Mouse (Mus musculus): ENCODE data around the gene Smim7.

Gene Smim7

DNA sequence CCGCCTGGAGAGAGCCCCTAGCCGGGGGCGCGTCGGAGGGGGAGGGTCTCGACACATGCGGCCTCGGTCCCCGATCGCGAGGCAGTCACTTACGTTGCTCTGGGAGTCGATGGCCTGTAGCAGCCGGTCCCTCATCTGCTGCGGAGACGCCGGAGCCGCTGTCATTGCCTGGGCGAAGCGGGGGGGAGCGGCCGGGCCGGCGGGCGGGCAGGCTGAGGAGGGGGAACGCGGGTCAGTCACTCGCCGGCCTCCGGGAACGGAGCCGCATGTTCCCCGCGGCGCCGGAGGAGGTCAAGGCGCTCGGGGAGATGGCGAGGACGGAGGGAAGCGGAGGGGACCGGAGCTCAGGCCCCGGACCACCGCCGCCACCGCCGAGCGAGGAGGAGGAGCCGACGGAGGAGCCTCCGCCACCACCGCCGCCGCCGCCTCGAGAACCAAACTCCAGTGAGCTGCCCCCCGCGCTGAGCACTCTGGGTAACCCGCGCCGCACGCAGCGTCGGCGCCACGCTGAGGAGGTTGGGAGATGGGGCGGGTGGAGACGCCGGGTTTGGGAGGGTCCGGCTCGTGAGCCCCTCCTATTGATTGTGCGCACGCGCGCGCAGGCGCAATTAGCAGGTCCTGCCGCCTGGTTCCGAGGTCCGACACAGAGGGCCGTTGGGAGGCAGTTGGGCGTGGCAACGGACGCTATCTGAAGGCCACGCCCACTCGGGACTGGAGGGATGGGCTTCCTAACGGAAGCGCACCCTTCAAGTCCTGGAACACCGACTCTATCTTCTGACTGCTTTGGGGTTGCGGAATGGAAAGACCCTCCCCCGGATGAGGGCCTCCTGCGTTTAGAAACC is 22.9 kb downstream of the Smim7 start, which contains the start of gene Med26:
Gene Med26 (minus strand): TSS at position 469 of the 842 bp plus-strand sequence.
- peak; percentile 95 for DNase-seq (ENCODE audit: extremely low spot score, low spot score)

DNA sequence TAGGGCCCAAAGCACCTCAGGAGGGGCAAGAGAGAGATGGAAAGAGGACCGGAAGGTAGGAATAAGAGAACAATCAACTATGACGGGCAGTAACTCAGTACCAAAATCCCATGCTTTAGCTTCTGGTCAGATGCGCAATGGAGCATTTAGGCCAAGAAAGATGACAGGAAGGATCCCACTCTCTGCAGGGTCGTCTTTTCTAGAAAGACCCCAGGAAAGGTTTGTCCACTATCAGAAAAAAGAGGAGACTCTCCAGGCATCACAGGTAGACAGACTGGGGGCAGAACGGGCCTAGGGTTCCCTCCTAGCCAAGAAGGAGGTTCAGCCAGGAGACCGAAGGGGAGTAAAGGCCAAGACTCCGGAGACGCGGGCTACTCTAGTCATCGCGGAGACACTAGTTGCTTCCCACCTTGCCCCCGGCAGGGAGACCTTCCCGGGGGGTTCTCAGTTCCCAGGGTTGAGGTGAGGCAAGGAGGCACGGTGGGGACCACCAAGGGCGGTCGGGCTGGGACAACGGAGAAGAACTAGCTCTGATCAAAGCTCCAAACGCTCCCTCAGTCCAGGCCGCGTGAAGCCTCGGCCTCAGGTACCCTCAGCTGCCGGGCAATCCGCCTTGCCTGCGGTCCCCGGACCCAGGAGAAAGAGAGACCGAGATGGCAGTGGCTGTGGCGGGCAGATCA is 23.6 kb downstream of the Smim7 start:
- DNase-seq (ENCODE audit: extremely low spot score, low spot score) = peak; percentile 55

DNA sequence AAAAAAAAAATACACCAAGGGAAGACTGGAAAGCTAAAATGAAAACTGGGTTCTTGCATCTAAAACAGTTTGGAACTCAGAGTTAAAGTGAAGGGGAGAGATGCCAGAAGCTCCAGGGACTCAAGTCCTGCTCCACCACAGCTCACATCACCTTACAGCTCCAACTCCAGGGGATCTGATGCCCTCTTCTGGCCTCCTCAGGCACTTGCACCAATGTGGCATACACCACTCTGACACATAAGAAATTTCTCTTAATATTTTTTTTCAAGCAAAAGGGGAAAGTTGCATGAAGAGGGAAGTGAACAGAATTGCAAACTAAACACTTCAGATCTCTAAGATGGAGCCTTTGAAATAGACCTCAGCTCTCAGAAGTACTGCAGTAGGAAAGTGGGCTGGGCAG is 31.7 kb downstream of the Smim7 start:
- no peak for DNase-seq (ENCODE audit: extremely low spot score, low spot score)

DNA sequence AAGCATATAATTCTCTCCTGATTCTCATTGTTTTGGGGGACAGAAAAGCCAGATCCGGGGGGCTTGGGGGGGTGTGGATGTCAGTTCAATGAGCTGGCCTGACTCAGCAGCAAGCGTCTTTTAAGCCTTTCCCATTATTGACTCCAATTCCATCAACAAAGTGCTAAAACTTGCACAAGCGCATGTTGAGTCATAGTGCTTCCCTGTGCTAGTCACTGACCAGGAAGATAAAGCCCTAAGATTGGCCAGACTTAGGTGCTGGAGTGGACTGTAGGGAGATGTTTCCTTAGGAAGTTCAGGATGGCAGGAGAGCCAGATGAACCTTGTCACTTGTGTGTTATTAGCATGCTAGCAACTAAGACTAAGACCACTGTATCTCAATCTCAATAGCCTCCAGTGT is 36.0 kb downstream of the Smim7 start:
- DNase-seq (ENCODE audit: extremely low spot score, low spot score) = no peak

DNA sequence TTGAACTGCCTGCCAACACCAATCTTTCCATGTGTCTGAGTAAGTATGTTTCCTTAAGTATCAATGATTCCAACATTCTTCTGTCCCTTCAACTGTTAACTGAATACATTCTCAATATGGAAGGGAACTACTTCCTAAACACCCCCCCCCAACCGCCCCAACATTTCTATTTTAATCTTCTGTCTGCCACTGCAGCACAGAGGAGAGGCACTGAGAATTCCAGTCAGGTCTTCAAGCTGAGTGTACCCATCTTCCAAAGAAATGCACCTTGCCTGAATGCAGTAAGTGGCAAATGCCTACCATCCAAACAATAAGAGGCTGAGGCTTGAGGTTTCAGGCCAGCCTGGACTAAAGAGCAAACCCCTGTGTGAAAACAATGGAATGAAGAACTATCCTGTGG is 38.8 kb downstream of the Smim7 start:
- no peak for DNase-seq (ENCODE audit: extremely low spot score, low spot score)

DNA sequence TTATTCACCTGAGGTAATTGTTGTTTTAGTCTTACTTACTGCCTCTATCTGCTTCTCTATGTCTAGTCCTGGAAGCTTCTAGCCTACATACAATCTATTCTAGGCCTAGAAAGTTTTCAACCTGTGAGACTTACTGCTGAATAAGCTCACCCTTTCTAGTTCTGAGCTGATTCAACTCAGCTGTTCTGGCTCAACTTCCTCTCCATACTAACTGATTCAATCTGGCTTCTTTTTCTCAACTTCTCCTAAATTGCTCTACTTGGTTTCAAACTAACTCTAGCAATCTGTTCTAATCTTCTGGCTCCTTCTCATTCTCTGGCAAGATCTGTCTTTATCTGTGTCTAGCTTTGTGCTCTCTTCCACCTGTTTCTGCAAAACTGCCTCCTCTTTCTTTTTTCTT is 49.0 kb downstream of the Smim7 start:
- no peak for DNase-seq (ENCODE audit: extremely low spot score, low spot score)

DNA sequence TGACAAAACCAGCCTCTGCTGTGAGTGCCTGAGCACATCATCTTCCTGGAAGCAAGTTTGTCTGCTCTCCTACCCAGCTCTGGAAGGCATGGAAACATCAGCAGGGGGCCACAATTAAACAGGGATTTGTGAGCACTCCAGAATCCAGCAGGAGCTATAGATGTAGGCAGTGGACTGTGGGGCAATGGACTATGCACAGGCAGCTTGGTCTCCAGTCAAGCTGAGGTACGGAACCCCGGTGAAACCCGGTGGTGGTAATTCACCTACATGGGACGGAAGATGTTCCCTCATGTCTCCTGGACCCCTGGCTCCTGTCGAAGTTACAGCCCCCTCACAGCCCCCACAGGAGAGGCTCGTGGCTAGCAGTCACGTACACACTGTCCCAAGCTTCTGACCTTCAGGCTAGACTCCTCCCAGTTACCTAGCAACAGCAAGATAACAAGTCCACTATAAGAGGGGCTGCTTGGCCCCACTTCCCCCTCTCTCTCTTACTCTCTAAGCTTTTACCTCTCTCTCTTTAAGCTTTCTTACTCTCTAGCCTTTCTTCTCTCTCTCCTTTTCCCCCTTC is 53.4 kb downstream of the Smim7 start:
- DNase-seq (ENCODE audit: extremely low spot score, low spot score) = no peak
